Mouse (Mus musculus): Measurements from ENCODE around the gene Csf2.
"Not testable (repeated sequence)": the region's sequence is repeated elsewhere in the genome, so short reads cannot be mapped to it uniquely, and the experiment has no call there.

The Csf2 gene

DNA sequence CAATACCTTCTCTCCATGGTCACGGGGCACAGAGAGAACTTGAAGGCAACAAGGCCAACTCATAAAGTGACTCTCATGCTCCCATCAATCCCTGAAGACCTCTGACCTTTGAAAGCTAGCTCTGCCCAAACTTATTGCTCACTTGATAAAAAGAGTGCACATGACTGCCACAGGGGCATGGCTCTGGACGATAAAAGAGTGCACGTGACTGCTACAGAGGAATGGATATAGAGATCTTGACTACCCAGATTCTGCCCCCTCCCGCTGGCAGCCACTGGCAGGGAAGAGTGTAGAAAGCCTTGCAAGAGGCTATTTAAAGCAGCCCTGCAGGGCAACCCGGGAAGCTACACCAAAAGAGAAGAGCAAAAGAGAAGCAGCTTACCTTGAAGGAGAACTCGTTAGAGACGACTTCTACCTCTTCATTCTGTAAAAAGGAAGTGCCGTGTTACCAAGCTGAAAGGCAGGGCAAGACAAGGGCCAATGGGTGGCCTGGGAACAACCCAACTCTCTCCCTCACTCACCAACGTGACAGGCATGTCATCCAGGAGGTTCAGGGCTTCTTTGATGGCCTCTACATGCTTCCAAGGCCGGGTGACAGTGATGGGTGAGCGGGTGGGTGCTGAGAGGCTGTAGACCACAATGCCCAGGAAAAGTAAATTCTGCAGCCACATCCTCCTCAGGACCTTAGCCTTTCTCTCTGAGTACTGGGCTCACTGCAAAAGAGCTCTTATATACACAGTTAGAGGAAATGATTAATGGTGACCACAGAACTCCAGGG is at the start of gene Csf2:
Csf2 (minus strand) TSS at position 728 of the 778 bp plus-strand sequence.
- no peak for DNase-seq

DNA sequence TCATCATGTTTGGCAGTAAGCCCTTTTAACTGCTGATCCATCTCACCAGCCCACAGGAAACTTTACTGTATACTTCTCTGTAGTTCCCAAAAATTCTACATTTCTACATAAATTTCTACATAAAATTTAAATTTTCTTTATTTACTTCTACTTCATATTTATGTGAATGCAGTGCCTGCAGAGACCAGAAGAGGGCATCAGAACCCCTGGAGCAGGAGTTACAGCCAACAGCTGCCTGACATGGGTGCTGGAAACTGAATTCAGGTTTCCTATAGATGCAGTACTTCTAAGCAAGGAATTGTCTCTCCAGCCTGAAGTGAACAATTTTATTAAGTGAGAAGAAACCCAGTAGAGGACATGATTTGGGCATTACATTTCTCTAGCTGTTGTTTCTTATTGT is 49.3 kb upstream of the Csf2 start:
- DNase-seq: no peak

DNA sequence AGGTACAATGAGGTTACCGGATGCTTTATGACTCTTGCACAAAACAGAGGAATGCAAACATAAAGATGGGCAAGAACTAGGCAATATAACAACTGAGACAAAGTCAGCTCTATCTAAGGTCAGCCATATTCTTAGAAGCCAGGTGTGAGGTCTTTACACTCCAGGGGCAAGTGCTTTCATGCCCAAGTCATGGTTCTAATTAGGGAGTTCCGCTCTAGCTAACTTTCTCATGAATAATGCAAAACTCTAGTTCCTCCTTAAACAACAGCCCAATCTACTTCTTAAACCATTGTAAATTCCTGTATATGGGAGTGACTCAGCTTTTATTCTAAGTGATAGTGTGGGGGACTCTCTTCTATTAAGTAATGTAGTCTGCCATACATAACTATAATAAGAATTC is 48.0 kb upstream of the Csf2 start:
- not testable (repeated sequence) for DNase-seq

DNA sequence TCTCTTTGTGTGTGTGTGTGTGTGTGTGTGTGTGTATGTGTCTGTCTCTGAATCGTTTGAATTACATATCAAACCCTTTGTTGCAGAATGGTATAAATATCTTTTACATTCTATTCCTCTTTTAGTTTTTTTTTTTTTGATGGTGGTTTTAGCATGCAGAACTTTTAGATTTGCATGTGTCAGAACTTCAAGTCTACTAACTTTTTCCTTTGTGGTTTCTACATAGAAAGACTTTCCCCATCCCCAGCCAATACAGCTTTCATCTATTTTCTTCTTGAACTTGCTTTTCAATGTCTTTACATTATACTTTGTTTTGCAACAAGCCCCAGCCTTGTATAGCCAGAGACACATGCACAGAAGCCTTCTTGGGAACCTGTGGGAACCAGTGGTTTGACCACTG is 47.3 kb upstream of the Csf2 start:
- no peak for DNase-seq

DNA sequence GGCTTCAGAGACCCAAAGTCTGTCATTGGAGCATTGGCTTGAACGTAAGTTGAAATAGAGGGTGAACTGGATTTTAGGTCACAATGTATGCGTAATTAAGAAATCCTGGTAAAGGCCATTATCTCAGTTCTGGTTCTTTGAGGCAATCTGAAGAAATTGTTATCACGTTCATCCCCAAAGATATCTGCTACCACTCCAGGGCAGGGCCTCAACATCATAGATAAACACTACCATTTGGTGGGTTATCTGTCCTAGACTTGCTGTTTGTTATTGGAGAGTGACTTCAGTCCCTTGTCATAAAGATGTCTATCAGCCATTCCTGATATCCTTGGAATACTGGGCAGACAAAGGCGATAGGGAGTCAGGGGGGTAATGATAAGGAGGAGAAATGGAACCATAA is 46.5 kb upstream of the Csf2 start:
- DNase-seq: no peak

DNA sequence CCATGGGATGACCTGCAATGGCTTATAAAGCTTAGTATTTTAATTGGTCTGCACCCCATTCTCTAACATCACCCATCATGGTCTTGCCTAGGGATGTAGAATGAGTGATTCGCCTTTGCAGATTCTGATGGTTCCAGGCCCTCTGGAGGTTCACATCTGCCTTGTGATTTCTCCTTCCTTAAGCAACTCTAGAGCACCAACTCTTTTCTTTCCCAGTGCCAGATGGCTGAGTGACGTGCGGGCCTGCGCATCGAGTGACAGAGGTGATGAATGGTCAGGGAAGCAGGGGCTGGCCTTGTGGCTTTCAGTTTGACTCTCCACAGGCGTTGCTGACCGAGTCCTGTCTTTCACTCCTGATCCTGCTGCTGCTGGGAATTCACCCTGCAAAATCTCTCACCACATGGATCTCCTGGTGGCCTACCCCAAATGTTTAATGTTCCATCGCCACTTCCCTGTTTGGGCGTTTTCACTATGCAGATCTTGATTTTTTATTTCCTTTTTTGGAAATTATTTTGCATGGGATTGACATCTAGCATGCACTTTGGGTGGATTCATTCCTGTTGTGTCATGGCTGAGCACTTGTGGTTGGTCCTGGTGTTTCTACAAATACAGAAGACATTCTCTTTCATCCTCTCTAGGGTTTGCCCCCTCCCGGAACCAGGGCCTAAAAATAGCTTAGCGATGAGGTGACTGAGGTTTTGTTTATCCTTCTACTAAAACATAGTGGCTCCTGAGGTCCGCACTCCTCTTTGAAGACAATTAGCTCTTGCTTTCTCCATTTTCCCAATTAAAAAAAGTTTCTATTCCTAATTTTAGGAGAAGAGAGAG is 44.7 kb upstream of the Csf2 start:
- DNase-seq: no peak

DNA sequence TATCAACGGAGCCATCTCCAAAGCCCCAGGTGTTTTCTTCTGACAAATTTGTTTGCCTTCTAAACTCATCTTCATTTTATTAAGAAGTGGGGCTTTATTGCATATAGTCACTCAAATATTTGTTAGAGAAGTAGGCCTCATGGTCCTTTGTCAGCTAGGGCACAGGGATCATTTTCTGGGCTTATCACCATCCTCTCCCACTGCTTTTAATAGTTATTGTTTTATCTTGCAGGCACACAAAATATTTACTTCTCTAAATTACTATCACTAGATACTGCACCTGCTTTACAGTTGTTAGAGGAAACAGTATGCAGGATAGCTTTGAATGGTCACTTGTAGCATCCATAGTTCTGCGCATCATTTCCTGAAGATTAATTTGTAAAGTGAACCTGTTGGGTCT is 42.7 kb upstream of the Csf2 start:
- DNase-seq: no peak

DNA sequence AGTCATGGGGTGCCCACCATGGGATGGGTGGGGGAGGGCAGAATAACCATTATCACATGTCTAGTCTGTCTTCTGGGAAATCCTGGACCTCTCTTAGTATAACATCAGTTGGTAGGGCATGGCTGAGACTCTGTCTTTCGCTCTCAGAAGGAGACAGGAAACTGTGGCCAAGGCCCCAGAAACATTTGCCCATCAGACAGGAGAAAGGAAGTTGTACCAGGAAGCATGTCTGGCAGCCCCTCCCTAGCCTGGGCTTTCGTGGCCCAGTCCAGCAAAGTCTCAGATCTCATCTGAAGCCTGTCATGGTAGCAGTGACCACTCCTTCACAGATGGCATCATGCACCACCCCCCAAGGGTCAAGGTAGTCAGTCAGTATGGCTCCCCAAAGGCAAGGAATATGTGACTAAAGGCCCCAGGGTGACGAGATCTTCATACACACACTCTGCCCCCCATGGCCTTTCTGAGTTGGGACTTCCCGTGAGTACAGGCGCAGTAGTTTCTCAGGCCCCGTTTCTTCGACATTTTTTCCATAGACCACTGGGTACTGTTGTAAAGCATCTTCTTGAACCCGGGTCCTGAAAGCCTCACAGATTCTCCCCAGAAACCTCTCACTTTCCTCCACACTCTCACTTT is 38.5 kb upstream of the Csf2 start:
- DNase-seq: no peak

DNA sequence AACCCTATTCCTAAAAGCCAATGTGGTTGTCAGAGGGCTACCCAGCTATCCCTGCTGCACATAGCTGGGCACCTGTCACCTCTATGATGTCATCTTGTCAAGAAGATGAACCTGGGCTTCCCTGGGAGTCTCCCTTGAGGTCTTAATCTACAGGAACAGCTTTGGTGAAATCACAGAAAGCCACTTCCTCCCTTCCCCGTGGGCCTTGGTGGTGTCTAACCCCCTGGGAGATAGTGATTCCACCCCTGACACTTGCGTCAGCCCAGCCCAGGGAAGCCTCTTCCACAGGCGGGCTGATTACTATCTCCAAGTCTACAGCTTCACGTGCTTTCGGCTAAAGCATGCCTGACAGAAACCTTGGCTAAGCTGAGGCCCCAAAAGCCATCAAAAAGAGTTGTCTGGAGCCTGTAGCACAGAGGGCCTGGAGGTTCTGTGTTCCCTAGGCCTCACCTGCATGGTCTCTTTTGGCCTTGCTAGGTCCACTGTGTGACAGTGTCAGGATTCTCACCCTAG is 22.0 kb upstream of the Csf2 start:
- no peak for DNase-seq

DNA sequence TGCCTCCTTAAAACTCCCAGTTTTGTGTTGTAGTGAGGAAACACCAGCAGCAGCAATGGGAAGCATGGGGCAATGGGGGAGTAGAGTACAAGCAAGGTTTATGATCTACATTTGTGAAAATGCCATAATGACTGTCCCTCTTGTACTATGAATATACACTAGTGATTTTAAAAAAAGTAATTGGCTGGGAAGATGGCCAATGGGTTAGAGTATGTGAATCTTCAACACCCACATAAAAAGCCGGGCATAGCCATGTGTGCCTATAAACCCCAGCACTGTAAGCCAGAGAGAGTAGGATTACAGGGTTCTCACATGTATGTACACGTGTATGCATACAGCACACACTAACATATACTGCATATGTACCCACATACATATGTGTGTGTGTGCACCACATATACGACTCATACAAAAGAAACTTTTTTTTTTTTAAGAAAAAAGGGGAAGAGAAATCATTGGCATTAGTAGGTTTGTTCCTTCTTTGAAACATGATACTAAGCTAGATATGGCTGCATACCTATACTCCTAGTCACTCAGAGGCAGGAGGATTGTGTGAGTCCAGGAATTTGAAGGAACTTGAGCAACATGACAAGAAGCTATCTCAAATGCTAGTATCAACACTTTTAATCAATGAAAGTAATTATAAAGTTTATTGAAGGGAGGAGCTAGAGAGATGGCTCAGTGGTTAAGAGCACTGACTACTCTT is 19.9 kb upstream of the Csf2 start:
- no peak for DNase-seq

DNA sequence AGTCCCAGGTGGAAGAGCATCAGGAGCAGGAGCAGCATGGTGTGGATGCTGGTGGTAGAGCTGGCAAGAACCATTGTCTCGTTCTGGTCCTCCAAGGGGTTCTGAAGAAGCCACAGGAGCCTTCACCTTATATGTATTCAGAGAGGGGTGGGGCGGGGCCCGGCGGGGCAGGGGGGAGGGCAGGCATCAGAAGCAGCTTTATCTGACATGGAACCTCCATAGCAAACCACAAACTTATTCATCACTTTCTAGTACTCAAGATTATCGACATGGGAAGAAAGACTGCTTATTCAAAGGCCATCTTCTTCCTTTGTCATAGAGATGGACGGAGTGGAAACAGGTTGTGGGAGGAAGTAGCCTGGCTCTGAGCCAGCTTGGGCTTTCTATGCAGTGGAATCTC is 17.7 kb upstream of the Csf2 start, which contains the start of gene Il3:
Il3 (minus strand) TSS at position 101 of the 400 bp plus-strand sequence.
- DNase-seq: no peak

DNA sequence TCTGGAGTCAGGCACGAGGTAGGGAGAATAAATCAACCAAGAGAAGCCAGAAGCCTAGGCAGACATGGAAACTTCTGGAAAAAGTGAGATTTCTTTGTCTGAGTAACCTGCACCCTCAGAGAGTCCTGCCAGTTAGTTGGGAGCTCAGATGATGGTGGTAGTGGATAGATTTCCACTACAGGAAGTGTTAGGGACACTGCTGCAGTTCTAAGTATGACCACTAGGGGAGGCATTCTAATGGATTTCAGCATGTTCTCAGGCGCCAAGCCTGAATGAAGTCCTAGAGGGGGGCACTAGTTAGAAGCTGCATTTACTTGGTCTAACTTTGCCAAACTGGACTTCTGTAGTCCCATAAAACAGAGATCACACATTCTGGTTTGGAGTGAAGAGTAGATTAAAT is 15.1 kb upstream of the Csf2 start:
- DNase-seq: no peak

DNA sequence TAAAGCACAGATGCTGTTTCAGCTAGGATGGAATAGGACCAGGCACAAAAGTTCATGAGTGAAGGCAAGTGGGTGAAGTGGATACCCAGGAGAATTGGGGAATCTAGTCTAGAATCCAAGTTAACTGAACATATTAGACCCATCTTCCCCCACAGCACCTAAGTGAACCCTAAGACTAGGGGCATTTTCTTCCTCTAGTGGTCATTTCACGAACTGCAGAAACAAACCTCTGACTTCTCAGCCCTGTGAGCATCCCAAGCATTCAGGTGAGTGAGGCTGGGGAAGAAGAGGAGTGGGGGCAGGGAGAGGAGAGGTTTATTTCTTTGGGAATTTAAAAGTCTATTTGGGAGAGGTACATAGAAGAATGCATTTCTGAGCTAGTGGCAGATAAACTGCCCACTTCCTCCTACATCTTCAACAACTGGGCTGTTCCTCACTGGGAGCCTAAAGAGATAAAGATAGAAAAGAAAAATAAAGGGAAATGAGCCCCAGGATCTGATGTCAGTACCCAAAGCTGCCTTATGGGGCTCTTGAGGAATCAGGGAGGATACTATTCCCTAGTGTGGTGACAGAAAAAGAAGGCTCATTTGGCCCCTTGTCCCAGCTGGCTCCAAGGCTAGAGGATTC is 14.1 kb upstream of the Csf2 start:
- DNase-seq: no peak

DNA sequence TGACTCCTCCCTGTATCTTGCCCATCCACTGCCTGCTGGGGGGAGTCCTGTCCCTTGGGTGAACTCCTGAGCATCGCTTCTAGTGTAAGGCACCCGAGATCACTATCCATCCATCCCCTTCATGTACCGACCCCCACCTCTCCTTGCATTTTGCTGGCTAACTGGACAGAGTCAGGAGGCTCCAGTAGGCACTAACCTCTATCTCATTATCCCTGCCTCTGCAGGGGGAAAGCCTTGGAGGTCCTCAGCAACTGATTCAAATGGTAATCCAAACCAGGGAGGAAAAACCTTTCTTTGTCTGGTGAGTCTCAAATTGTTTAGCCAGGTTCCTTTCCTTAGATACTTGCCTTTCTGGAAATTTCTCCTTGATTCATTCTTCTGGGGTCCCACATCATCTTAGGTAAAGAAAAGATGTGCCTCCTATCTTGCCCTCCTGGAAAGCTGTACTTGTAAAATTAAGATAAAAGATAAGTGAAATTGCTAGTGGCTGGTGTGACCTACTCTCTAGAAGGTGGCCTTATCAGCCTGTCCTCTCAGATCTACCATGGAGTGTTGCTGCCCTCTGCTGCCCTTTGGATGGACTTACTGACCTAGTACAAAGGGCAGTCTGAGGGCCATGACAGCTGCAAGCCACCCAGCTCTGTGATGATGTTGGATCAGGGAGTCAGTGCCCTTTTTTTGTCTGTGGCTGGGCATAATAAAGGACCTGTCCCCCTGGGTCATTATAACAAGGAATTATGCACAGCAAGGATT is 7.3 kb upstream of the Csf2 start:
- peak; percentile 21 to 40 for DNase-seq

DNA sequence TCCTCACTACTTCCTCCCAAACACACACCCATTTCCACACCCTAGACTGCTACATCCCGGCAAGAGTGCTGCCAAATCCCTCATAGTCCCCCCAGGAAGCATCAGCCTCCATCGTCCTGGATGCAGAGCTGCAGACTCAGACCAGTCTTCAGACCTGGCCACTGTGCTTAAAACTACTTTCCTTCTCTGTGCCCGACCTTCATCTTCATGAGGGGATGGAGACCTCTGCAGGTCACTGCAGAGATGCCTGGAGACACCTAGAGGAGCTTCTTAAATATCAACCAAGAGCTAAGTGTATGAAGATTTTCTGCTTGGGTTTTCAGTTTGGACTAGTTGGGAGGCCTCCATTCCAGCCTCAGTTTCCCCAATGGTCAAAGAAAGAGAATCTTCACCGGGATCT is 4.6 kb upstream of the Csf2 start:
- DNase-seq: no peak

DNA sequence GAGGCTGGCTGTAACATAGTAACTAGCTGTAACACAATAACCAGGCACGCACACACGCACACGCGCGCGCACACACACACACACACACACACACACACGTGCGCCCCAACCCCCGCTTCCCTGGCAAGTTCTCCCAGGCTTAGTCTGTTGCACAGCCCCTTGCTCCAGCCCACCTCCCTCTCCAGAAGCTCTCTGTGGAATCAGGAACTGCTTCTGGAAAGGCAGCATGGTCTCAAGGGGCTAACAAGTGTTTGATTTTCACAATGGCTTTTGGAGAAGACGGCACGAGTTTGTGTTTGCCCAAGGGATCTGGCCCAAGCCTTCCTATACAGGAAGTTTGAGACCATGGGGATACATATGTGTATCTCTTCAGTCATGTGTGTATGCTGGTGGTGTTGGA is 1.1 kb upstream of the Csf2 start:
- DNase-seq: no peak

DNA sequence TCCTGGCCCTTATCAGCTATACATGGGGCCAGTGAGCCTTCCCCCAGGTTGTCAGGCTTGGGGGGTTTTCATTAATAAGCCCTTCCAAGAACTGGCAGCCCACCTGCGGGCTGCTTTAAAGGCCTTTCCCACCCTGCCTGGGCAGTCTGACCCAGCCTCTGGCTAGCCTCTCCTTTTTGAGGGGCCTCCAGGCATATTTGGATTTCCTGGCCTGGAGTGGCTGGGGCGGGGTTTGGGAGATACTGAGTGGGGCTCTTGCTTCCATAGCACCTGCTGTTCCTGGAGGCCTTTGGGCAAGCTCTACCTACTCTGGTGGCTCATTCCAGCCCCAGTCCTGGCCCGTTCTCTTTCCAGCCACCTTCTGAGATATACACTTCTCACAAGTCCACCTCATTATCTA is 281 bp upstream of the Csf2 start:
- no peak for DNase-seq

DNA sequence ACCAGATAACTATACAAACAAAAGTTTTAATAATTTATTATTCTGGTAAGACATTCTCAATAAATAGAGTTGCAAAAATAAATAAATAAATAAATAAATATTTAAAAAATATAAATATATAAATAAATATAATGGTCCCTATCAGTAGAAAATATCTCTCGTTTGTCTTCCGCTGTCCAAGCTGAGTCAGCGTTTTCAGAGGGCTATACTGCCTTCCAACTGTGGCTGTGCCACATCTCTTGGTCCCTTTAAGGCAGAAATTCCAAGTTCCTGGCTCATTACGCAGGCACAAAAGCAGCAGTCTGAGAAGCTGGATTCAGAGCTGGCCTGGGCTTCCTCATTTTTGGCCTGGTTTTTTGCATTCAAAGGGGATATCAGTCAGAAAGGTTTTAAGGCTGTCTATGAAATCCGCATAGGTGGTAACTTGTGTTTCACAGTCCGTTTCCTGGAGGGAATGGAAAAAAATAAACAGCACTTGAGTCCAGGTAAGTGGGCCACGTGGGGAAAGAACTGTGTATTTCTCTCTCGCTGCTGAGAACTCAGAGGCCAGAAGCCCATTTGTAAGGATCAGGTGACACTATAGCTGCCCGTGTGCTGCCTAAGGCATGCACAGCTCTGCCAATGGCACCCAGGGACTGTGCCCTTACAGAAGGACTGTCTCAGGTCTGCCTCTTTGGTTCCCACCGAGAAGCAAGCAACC is 2.1 kb downstream of the Csf2 start:
- DNase-seq: no peak

DNA sequence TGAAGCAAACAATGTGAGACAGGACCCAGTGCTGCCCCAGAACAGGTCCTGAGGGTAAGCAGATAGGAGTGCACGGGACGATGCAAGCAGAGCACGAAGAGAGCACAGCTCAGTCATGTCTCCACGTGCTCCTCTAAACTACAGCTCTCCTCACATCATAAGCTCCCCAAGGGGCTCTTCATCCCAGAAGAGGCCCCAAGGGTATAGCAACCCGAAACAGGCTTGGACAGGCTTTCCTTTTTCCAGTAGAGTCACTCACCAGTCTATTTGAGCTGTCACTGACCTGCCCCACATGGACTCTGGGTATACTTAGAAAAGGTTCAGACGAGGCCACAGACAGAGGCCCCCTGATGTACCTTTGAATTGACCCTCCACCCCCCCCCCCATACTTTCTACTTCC is 5.0 kb downstream of the Csf2 start:
- DNase-seq: no peak

DNA sequence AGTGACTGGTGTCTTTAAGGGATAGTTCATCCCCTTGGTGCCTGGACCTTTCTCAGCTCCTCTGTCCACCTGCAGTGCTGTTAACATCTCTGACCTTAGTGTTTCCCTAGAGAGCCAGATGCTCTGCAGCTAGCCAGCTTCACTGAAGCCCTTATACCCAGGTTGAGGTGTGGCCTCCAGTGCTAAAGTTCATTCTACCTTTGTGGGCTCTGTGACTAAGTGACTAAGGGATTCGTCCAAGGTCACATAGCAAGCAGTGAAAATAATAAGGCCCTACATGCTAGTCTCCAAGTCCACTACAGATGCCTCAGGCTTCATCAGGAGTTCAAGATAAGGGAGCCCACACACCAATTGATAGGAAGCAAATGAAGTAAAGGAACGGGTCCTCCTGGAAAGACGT is 7.0 kb downstream of the Csf2 start:
- no peak for DNase-seq

DNA sequence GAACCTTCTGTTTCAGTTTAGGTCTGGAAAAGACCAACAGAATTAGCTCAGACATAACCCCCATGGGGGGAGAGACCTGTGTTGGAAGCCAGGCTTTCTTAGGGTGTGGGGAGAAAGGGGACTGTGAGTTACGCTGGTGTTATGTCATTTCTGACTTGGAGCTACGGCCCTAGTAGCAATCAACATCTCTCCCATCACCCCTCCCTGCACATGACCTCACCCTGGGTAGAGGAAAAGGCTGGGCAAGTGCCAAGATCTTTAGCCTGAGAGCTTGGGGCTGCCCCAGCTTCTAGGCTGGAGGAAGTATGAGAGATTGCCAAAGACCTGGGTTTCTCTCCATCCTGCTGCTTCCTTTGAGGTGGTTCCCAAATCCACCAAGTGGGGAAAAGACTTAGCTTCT is 12.5 kb downstream of the Csf2 start:
- DNase-seq: no peak
